Mouse (Mus musculus): ENCODE measurements around the gene Cdc42se1.

DNA sequence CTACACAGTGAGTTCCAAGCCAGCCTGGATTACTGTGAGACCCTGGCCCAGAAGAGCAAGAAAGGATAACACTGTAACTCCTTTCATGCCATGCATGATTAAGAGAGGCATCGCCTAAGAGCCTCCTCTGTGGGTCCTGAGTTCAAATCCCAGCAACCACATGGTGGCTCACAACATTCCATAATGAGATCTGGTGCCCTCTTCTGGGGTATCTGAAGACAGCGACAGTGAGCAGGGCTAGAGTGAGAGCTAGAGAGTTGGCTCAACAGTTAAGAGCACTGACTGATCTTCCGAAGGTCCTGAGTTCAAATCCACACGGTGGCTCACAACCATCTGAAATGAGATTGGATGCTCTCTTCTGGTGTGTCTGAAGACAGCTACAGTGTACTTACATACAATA is 45.9 kb downstream of the Cdc42se1 start:
- TF ChIP-seq POLR2A (IDR thresholded peaks at IDR 0.05; ENCODE audit: borderline replicate concordance, extremely low read depth, low read depth, low read length) (no peak), CTCF (IDR thresholded peaks at IDR 0.05; ENCODE audit: insufficient read depth, low read length) (no peak)
